Mouse (Mus musculus): ENCODE results near the gene Pacsin2. TPM values are rescaled to one million over a fixed set of nuclear protein-coding genes. Genes with fewer than 3 reads are reported as not detected.
A peak's percentile ranks its signal among the peaks of the same experiment; 100 is the strongest.

Gene Pacsin2
- polyA plus RNA-seq, 1 experiment = 62.0 TPM

- peaks cover 20% of the 10 kb centered on the region for H3K4me1 ChIP-seq (ENCODE audit: control insufficient read depth, insufficient read depth, low read length)
- H3K4me3 ChIP-seq (ENCODE audit: insufficient read depth, low read length) = no peak overlapping the region
- no peak for TF ChIP-seq POLR2A (IDR thresholded peaks at IDR 0.05; ENCODE audit: low read depth, low read length)
- no peak overlapping the region for H3K27ac ChIP-seq (ENCODE audit: insufficient read depth, low read length)
Observed at GRCm38 (mm10) chr15:83454419-83454818, 10.0 kb downstream of the Pacsin2 start.

- no peak overlapping the region for H3K27ac ChIP-seq (ENCODE audit: insufficient read depth, low read length)
- H3K4me3 ChIP-seq (ENCODE audit: insufficient read depth, low read length) = no peak overlapping the region
- H3K4me1 ChIP-seq (ENCODE audit: control insufficient read depth, insufficient read depth, low read length) = peaks cover 20% of the 10 kb centered on the region
- TF ChIP-seq POLR2A (IDR thresholded peaks at IDR 0.05; ENCODE audit: low read depth, low read length) (no peak), CTCF (IDR thresholded peaks at IDR 0.05; ENCODE audit: borderline replicate concordance, insufficient read depth, low read length) (no peak)
Observed at GRCm38 (mm10) chr15:83453879-83454278, 10.5 kb downstream of the Pacsin2 start.

- Histone ChIP-seq H3K4me3 (ENCODE audit: insufficient read depth, low read length) (no peak overlapping the region), H3K27ac (ENCODE audit: insufficient read depth, low read length) (peak overlapping the region; percentile 39)
- no peak for TF ChIP-seq POLR2A (IDR thresholded peaks at IDR 0.05; ENCODE audit: low read depth, low read length)
- no peak for TF ChIP-seq CTCF (IDR thresholded peaks at IDR 0.05; ENCODE audit: borderline replicate concordance, insufficient read depth, low read length)
Observed at GRCm38 (mm10) chr15:83452219-83452760, 12.1 kb downstream of the Pacsin2 start.

GRCm38 (mm10) chr15:83451621-83452210, 12.7 kb downstream of the Pacsin2 start:
- Histone ChIP-seq H3K4me3 (ENCODE audit: insufficient read depth, low read length) (no peak overlapping the region), H3K4me1 (ENCODE audit: control insufficient read depth, insufficient read depth, low read length) (peaks cover 32% of the 10 kb centered on the region), H3K27ac (ENCODE audit: insufficient read depth, low read length) (peak overlapping the region; percentile 39)
- TF ChIP-seq POLR2A (IDR thresholded peaks at IDR 0.05; ENCODE audit: low read depth, low read length) = no peak
- no peak for TF ChIP-seq CTCF (IDR thresholded peaks at IDR 0.05; ENCODE audit: borderline replicate concordance, insufficient read depth, low read length)

More at GRCm38 (mm10) chr15:83452219-83452760, 12.1 kb downstream of the Pacsin2 start:
- H3K4me1 ChIP-seq (ENCODE audit: control insufficient read depth, insufficient read depth, low read length) = peaks cover 32% of the 10 kb centered on the region

- H3K4me1 ChIP-seq (ENCODE audit: control insufficient read depth, insufficient read depth, low read length) = peaks cover 38% of the 10 kb centered on the region
- no peak overlapping the region for H3K4me3 ChIP-seq (ENCODE audit: insufficient read depth, low read length)
- TF ChIP-seq CTCF (IDR thresholded peaks at IDR 0.05; ENCODE audit: borderline replicate concordance, insufficient read depth, low read length) = no peak
- no peak for TF ChIP-seq POLR2A (IDR thresholded peaks at IDR 0.05; ENCODE audit: low read depth, low read length)
- H3K27ac ChIP-seq (ENCODE audit: insufficient read depth, low read length) = no peak overlapping the region
Observed at GRCm38 (mm10) chr15:83450007-83450406, 14.4 kb downstream of the Pacsin2 start.

- H3K4me1 ChIP-seq (ENCODE audit: control insufficient read depth, insufficient read depth, low read length) = peaks cover 46% of the 10 kb centered on the region
Observed at GRCm38 (mm10) chr15:83448646-83449045, 15.8 kb downstream of the Pacsin2 start.

GRCm38 (mm10) chr15:83447791-83448544, 16.4 kb downstream of the Pacsin2 start:
- Histone ChIP-seq H3K27ac (ENCODE audit: insufficient read depth, low read length) (peak overlapping the region; percentile 79), H3K4me3 (ENCODE audit: insufficient read depth, low read length) (no peak overlapping the region), H3K4me1 (ENCODE audit: control insufficient read depth, insufficient read depth, low read length) (peaks cover 46% of the 10 kb centered on the region)
- TF ChIP-seq POLR2A (IDR thresholded peaks at IDR 0.05; ENCODE audit: low read depth, low read length) = no peak
- TF ChIP-seq CTCF (IDR thresholded peaks at IDR 0.05; ENCODE audit: borderline replicate concordance, insufficient read depth, low read length) = no peak

More at GRCm38 (mm10) chr15:83448646-83449045, 15.8 kb downstream of the Pacsin2 start:
- H3K27ac ChIP-seq (ENCODE audit: insufficient read depth, low read length) = no peak overlapping the region
- no peak overlapping the region for H3K4me3 ChIP-seq (ENCODE audit: insufficient read depth, low read length)
- TF ChIP-seq POLR2A (IDR thresholded peaks at IDR 0.05; ENCODE audit: low read depth, low read length) = no peak
- no peak for TF ChIP-seq CTCF (IDR thresholded peaks at IDR 0.05; ENCODE audit: borderline replicate concordance, insufficient read depth, low read length)

- Histone ChIP-seq H3K27ac (ENCODE audit: insufficient read depth, low read length) (peak overlapping the region; percentile 9; the same call in 1 of the 2 replicates), H3K4me1 (ENCODE audit: control insufficient read depth, insufficient read depth, low read length) (peaks cover 43% of the 10 kb centered on the region), H3K4me3 (ENCODE audit: insufficient read depth, low read length) (no peak overlapping the region)
- TF ChIP-seq CTCF (IDR thresholded peaks at IDR 0.05; ENCODE audit: borderline replicate concordance, insufficient read depth, low read length) = no peak
- no peak for TF ChIP-seq POLR2A (IDR thresholded peaks at IDR 0.05; ENCODE audit: low read depth, low read length)
Observed at GRCm38 (mm10) chr15:83445908-83446307, 18.5 kb downstream of the Pacsin2 start.

- Histone ChIP-seq H3K27ac (ENCODE audit: insufficient read depth, low read length) (peak overlapping the region; percentile 9), H3K4me3 (ENCODE audit: insufficient read depth, low read length) (no peak overlapping the region), H3K4me1 (ENCODE audit: control insufficient read depth, insufficient read depth, low read length) (peaks cover 46% of the 10 kb centered on the region)
- TF ChIP-seq CTCF (IDR thresholded peaks at IDR 0.05; ENCODE audit: borderline replicate concordance, insufficient read depth, low read length) = no peak
- no peak for TF ChIP-seq POLR2A (IDR thresholded peaks at IDR 0.05; ENCODE audit: low read depth, low read length)
Observed at GRCm38 (mm10) chr15:83445383-83445782, 19.0 kb downstream of the Pacsin2 start.

GRCm38 (mm10) chr15:83444425-83444824, 20.0 kb downstream of the Pacsin2 start:
- no peak overlapping the region for H3K27ac ChIP-seq (ENCODE audit: insufficient read depth, low read length)
- H3K4me1 ChIP-seq (ENCODE audit: control insufficient read depth, insufficient read depth, low read length) = peaks cover 47% of the 10 kb centered on the region
- no peak overlapping the region for H3K4me3 ChIP-seq (ENCODE audit: insufficient read depth, low read length)
- no peak for TF ChIP-seq POLR2A (IDR thresholded peaks at IDR 0.05; ENCODE audit: low read depth, low read length)
- TF ChIP-seq CTCF (IDR thresholded peaks at IDR 0.05; ENCODE audit: borderline replicate concordance, insufficient read depth, low read length) = no peak

All from embryonic fibroblast, embryonic 13.5 days (primary cell).